Mouse (Mus musculus) midbrain, embryonic 14.5 days (tissue): ENCODE data around the gene Hist1h3d. TPM values are rescaled to one million over a fixed set of nuclear protein-coding genes. Genes with fewer than 3 reads are reported as not detected.
A peak's percentile ranks its signal among the peaks of the same experiment; 100 is the strongest.
"Not testable (repeated sequence)": the region's sequence is repeated elsewhere in the genome, so short reads cannot be mapped to it uniquely, and the experiment has no call there.

Experiments
- ATAC-seq: fragments of 200-750 bp; cut with Nextera tagmentation; 2 replicates; pipeline ENCODE4 v1.8.0; 2017; ENCODE audit warnings: moderate number of reproducible peaks, moderate library complexity; ENCODE audit not compliant: low FRiP score, low TSS enrichment
- DNase-seq: peaks from one replicate; pipeline ENCODE4 v3.0.0-alpha.2; 2015
- H3K27ac ChIP-seq: fragments of 300-500 bp; sonication (generic); replicated peaks from 2 replicates; pipeline ENCODE4 v1.5.1; 2014; ENCODE audit warnings: mild to moderate bottlenecking, low read depth, low read length, moderate library complexity
- H3K27me3 ChIP-seq: fragments of 300-500 bp; sonication (generic); 2 replicates; pipeline ENCODE4 v1.6.1; 2014; ENCODE audit warnings: low read length, control low read depth, mixed read lengths; ENCODE audit not compliant: control insufficient read depth, insufficient read depth
- H3K36me3 ChIP-seq: fragments of 300-500 bp; sonication (generic); 2 replicates; pipeline ENCODE4 v1.6.1; 2014; ENCODE audit warnings: low read length, control low read depth; ENCODE audit not compliant: control insufficient read depth, insufficient read depth
- H3K4me1 ChIP-seq: fragments of 300-500 bp; sonication (generic); 2 replicates; pipeline ENCODE4 v1.6.1; 2014; ENCODE audit warnings: mild to moderate bottlenecking, antibody characterized with exemption, low read length, control low read depth; ENCODE audit not compliant: control insufficient read depth, insufficient read depth
- H3K4me2 ChIP-seq: fragments of 300-500 bp; sonication (generic); 2 replicates; pipeline ENCODE4 v1.6.1; 2014; ENCODE audit warnings: mild to moderate bottlenecking, low read length, moderate library complexity
- H3K4me3 ChIP-seq: fragments of 300-500 bp; sonication (generic); replicated peaks from 2 replicates; pipeline ENCODE4 v1.5.1; 2014; ENCODE audit warnings: low read depth, low read length
- H3K9ac ChIP-seq: fragments of 300-500 bp; sonication (generic); replicated peaks from 2 replicates; pipeline ENCODE4 v1.6.1; 2014; ENCODE audit warnings: mild to moderate bottlenecking, low read length, moderate library complexity
- H3K9me3 ChIP-seq: fragments of 300-500 bp; sonication (generic); 2 replicates; pipeline ENCODE4 v1.6.1; 2016; ENCODE audit warnings: low read length, control low read depth, mixed read lengths; ENCODE audit not compliant: control insufficient read depth
- WGBS: fragments of 180-500 bp; shearing (Covaris S2); extraction: QIAGEN DNeasy Blood & Tissue Kit; methylation state at CpG from one replicate; pipeline ENCODE4 v1.1.7; 2014; 5-methylcytosine and 5-hydroxymethylcytosine counted together
- polyA plus RNA-seq: library from polyadenylated mRNA; unstranded; fragments of >200 nt; fragmentation: Nextera tagmentation; extraction: Ambion mirVana; gene quantifications from 2 replicates; pipeline ENCODE4 v1.2.1, GENCODE M21; 2014

The Hist1h3d gene
- polyA plus RNA-seq, 1 experiment from 2014 or later = 1.6 TPM

- H3K9ac ChIP-seq = peak overlapping the region; percentile 68; the same call in 1 of the 2 replicates
Measured at GRCm38 (mm10) chr13:23532262-23533075, 43.1 kb upstream of the Hist1h3d start.

GRCm38 (mm10) chr13:23533560-23534367, 41.8 kb upstream of the Hist1h3d start, which contains the start of gene Hist1h2af:
Gene Hist1h2af (plus strand): TSS chr13:23533906.
- ATAC-seq (peak; percentile 28; the same call in 1 of the 2 replicates), DNase-seq (peak; percentile 93)
- not testable (repeated sequence) for H3K36me3 ChIP-seq, H3K27me3 ChIP-seq, H3K9me3 ChIP-seq
- Histone ChIP-seq H3K27ac (peak within 1 kb of the TSS; percentile 78), H3K4me1 (peaks cover 38% of the 10 kb centered on the region), H3K9ac (peak within 1 kb of the TSS; percentile 37; the same call in 1 of the 2 replicates), H3K4me2 (peak within 1 kb of the TSS; percentile 79), H3K4me3 (peak within 1 kb of the TSS; percentile 63)
- under 1% methylated on average over 26 of the region's 53 CpGs for WGBS

More at GRCm38 (mm10) chr13:23532262-23533075, 43.1 kb upstream of the Hist1h3d start:
- peak overlapping the region; percentile 93 for H3K27ac ChIP-seq
- DNase-seq (no peak), ATAC-seq (no peak)
- H3K27me3 ChIP-seq = no peaks in the 10 kb centered on the region
- H3K4me3 ChIP-seq = peak overlapping the region; percentile 63
- no peaks in the 10 kb centered on the region for H3K9me3 ChIP-seq
- 23% methylated on average over 9 of the region's 9 CpGs for WGBS
- peaks cover 38% of the 10 kb centered on the region for H3K4me1 ChIP-seq
- H3K4me2 ChIP-seq = peak overlapping the region; percentile 79
- H3K36me3 ChIP-seq = no peaks in the 10 kb centered on the region

GRCm38 (mm10) chr13:23534368-23535131, 41.0 kb upstream of the Hist1h3d start:
- H3K9ac ChIP-seq = peak overlapping the region; percentile 24; the same call in 1 of the 2 replicates
- no peaks in the 10 kb centered on the region for H3K36me3 ChIP-seq
- peak overlapping the region; percentile 45 for H3K4me3 ChIP-seq
- under 1% methylated on average over 15 of the region's 15 CpGs for WGBS
- H3K4me2 ChIP-seq = peak overlapping the region; percentile 79
- ATAC-seq (no peak), DNase-seq (no peak)
- H3K27me3 ChIP-seq = no peaks in the 10 kb centered on the region
- H3K9me3 ChIP-seq = no peaks in the 10 kb centered on the region
- peaks cover 37% of the 10 kb centered on the region for H3K4me1 ChIP-seq
- H3K27ac ChIP-seq = peak overlapping the region; percentile 6; the same call in 1 of the 2 replicates

- ATAC-seq = peak; percentile 90
- Histone ChIP-seq H3K4me1 (peaks cover 33% of the 10 kb centered on the region), H3K27ac (peak within 1 kb of the TSS; percentile 6; the same call in 1 of the 2 replicates), H3K9ac (peak within 1 kb of the TSS; percentile 24; the same call in 1 of the 2 replicates), H3K4me3 (peak within 1 kb of the TSS; percentile 45), H3K4me2 (peak within 1 kb of the TSS; percentile 79)
- H3K9me3 ChIP-seq, H3K36me3 ChIP-seq, H3K27me3 ChIP-seq: not testable (repeated sequence)
- DNase-seq = peak; percentile 95
- WGBS = under 1% methylated on average over 48 of the region's 62 CpGs
Measured at GRCm38 (mm10) chr13:23535137-23536075, 40.2 kb upstream of the Hist1h3d start, which contains the start of gene Hist1h3g. Gene Hist1h3g (plus strand): TSS chr13:23535422.

GRCm38 (mm10) chr13:23536076-23536822, 39.3 kb upstream of the Hist1h3d start:
- Histone ChIP-seq H3K9ac (no peak overlapping the region), H3K4me2 (peak overlapping the region; percentile 79), H3K4me1 (peaks cover 33% of the 10 kb centered on the region), H3K36me3 (no peaks in the 10 kb centered on the region), H3K27ac (no peak overlapping the region), H3K4me3 (peak overlapping the region; percentile 45), H3K27me3 (no peaks in the 10 kb centered on the region), H3K9me3 (no peaks in the 10 kb centered on the region)
- no peak for ATAC-seq
- DNase-seq = no peak
- 18% methylated on average over 7 of the region's 7 CpGs for WGBS

GRCm38 (mm10) chr13:23537006-23537710, 38.4 kb upstream of the Hist1h3d start:
- Histone ChIP-seq H3K9me3 (no peaks in the 10 kb centered on the region), H3K36me3 (no peaks in the 10 kb centered on the region), H3K9ac (no peak overlapping the region), H3K4me3 (no peak overlapping the region), H3K27me3 (no peaks in the 10 kb centered on the region), H3K4me2 (peak overlapping the region; percentile 79), H3K4me1 (peaks cover 29% of the 10 kb centered on the region), H3K27ac (no peak overlapping the region)
- ATAC-seq (no peak), DNase-seq (no peak)
- 77% methylated on average over 3 of the region's 3 CpGs for WGBS

GRCm38 (mm10) chr13:23538249-23538648, 37.3 kb upstream of the Hist1h3d start:
- no peak for DNase-seq

More at GRCm38 (mm10) chr13:23538249-23538648, 37.3 kb upstream of the Hist1h3d start:
- no peak for ATAC-seq
- no peaks in the 10 kb centered on the region for H3K36me3 ChIP-seq
- no peak overlapping the region for H3K27ac ChIP-seq
- no peak overlapping the region for H3K4me2 ChIP-seq
- peaks cover 18% of the 10 kb centered on the region for H3K4me1 ChIP-seq
- 80% methylated on average over 5 of the region's 5 CpGs for WGBS
- H3K27me3 ChIP-seq = no peaks in the 10 kb centered on the region
- H3K9me3 ChIP-seq = no peaks in the 10 kb centered on the region
- no peak overlapping the region for H3K4me3 ChIP-seq
- no peak overlapping the region for H3K9ac ChIP-seq
